Mouse (Mus musculus) right cerebral cortex, adult 18-20 months (tissue): ENCODE data around the gene Gm20431.
A peak's percentile ranks its signal among the peaks of the same experiment; 100 is the strongest.

Experiments
- DNase-seq: peaks from one replicate; pipeline ENCODE4 v3.0.0; 2022; ENCODE audit warnings: mixed read lengths

Gene Gm20431

DNA sequence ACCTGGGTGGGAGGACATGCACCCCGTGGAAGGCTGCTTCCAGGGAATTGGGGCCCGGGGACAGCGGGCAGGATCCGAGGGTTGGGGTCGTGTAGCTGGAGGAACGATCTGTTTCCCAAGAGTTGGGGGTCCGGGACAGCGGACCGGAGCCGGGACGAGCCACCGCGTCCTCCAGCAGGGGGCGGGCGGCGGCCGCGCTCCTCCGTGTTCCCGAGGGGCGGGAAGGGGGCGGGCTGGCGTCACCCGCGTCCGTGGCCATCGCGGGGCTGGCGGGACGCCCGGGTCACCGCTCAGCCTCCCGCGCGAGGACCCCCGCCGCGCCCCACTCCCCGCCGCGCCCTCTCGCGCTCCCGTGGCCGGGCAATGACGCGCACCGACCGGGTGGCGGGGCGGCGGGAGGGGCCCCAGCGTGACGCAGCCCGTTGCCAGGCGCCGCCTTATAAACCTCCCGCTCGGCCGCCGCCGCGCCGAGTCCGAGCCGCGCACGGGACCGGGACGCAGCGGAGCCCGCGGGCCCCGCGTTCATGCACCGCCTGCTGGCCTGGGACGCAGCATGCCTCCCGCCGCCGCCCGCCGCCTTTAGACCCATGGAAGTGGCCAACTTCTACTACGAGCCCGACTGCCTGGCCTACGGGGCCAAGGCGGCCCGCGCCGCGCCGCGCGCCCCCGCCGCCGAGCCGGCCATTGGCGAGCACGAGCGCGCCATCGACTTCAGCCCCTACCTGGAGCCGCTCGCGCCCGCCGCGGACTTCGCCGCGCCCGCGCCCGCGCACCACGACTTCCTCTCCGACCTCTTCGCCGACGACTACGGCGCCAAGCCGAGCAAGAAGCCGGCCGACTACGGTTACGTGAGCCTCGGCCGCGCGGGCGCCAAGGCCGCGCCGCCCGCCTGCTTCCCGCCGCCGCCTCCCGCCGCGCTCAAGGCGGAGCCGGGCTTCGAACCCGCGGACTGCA lies 27.5 kb upstream of the Gm20431 start, which contains the start of gene Cebpb:
TSS of gene Cebpb (plus strand) at position 418 of the 954 bp plus-strand sequence.
- peak; percentile 82 for DNase-seq

DNA sequence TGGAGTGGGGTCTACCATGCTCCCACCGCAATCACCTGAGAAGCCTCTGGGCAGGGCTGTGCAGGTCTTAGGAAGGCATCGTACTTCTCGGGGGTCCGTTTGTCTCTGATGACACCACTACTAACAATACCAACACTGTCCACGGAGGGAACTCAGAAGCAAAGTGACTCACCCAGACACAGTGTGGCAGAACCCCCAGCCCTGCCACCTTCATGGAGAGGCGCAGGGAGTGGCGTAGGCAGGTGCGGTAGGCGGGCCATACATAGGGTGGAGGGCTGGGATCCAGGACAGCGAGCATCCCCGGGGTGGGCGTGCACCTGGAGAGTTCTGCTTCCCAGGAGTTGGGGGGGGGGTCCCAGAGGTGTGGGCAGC lies 26.8 kb upstream of the Gm20431 start:
- DNase-seq: peak; percentile 47

DNA sequence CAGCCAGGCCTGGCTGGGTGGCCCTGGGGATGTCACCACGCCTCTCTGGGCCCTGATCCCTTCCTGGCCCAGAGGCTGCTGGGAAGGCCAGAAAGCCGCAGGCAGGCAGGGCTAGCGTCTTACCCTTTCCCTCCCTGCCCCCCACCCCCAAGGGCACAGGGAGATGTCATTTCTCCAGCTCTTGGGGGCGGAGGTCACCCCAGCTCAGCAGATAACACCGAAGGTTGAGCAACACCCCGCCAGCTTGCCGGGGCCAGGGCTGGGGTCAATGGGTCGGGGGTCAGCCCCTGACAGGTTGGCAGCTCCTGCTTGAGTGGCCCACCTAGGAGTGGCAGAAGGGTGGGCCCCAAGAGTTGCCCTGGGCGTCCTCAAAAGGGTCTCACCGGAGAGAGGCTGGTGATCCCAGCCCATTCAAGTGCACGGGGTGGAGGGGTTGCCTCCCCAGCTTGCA lies 26.4 kb upstream of the Gm20431 start:
- DNase-seq: no peak

DNA sequence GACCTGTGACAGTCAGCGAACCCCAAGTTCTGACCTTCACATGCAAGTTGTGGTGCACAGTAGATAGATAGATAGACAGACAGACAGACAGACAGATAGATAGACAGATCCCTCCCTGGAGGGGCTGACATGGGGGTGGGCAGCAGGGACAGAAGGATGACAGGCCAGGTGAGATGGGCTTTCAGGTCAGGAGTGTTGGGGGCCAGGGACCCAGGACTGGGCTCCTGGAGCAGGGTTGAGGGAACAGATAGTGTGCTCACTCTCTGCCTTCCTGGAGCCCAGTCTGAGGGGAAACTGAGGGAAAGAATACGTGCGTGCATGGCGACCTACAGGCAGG lies 25.9 kb upstream of the Gm20431 start:
- DNase-seq: no peak

DNA sequence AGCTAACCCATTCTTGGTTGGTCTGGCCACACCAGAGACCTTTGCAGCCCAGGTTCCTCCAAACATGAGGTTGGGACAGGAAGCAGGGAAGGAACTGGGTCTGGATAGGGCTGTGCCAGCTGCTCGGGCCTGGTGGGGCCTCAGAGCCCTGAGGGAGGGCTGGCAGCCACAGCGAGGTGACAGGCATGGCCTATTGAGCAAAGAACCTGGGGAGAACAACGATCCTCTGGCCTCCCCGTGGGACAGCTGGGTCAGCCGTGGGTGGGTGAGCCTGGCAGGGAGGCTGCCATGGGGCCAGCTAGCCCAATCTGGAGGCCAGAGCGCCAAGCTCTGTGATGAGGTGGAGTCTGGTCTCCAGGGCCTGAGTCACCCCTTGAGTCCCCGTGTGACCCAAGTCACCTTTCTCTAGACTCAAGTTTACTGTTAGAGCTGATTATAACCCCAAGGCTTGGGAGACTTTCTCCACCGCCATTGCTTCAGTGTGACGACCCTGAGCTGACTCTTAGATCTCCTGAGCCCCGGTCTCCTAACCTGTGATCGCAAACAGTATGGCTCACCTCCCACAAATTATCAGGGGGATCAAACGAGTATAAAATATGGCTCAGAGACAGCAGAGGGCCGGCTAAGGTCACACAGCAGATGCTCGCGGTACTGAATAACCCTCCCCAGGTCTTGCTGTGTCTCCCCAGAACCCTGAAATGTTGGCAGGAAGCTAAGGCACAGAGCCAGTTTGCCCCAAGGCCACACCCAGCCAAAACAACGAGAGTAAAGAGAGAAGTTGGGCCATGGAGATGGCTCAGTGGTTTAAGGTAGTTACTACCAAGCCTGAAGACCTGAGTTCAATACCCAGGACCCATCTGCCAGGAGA lies 25.3 kb upstream of the Gm20431 start:
- DNase-seq: no peak

DNA sequence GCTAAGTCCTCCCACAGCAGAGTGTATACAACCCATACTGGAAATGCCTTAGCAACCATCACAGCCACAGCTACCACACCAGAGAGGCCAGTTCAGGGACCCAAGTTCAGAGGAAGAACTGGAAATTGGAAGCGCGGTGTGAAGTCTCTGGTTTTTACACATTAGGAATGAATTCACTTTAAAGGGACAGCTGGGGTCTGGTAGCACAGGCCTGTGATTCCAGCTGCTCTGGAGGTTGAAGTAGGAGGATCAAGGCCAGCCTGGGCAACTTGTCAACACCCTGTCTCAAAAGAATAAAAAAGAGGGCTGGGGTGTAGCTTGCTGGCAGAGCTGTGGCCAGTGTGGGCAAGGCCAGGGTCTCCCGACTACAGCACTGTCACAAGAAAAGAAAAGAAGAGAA lies 24.6 kb upstream of the Gm20431 start:
- DNase-seq: no peak

DNA sequence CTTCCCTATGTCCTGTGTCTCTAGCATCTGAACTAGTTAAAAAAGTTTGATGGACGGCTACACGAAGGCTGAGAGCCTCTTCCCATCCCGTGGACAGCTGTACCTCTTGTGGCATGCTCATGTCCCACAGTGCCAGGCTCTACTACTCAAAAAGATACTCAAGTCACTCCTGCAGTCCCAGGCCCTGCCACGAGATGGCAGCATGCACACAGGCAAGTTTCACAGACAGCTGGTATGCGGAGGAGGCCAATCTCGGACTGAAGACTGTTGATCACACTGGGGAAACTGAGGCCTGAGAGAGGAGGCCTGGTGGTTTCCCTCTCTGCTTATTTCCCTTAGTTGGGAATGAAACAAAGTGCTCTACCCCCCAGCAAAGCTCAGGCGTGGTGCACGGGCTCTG lies 23.8 kb upstream of the Gm20431 start:
- DNase-seq: peak; percentile 92

DNA sequence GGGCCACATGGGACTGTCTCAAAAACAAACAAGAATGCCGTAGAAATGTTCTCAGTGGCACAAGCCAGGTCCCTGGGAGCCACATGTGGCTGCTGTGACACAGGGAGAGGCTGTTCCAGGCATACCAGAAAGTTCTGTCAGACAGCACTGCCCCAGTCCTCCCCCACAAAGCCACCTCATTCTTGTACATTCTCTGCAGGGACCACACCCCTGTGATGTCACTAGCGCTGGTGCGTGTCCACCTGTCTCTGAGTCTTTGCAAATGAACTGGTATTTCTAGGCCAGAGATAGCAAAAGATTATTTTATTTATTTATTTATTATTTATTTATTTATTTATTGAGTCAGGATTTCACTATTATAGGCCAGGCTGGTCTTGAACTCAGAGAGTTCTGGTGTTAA lies 22.4 kb upstream of the Gm20431 start:
- no peak for DNase-seq

DNA sequence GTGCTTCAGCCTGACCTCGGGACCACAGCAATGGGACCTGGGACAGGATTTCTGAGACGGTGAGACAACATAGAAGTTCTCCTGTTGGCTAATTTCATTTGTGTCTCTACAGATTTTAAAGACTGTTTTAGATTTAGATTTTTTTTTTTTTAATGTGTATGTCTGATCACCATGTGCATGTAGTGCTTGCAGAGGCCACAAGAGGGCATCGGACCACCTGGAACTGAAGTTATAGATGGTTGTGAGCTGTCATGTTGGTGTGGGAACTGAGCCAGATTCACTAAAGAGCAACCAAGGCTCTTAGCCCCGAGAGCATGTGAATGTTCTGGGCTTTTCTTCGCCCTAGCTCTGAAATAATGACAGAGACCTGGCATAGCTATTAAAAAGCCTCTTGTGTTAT lies 19.4 kb upstream of the Gm20431 start:
- no peak for DNase-seq

DNA sequence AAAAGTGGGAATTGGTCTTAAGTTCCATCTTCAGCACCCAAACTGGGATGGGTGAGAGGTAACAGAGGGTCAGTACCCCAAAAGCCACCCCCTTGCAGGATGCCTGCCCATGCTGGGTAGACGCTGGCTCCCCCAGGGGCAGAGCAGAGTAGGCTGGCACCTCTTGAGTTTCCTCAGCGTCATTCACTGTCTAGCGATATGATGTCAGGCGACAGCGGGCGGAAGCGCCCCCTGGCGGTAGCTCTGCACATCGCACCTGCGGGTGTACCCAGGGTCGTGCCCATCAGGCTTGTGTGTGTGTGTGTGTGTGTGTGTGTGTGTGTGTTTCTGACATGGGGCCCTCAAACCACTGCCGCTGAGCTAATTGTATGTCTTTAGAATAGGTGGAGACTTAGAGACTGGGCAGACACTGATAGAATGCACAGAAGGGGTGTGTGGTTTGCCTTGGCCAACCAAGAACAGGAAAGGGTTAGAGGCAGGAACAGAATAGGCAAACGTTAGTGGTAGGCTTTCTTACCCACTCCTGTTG lies 18.7 kb upstream of the Gm20431 start:
- peak; percentile 67 for DNase-seq

DNA sequence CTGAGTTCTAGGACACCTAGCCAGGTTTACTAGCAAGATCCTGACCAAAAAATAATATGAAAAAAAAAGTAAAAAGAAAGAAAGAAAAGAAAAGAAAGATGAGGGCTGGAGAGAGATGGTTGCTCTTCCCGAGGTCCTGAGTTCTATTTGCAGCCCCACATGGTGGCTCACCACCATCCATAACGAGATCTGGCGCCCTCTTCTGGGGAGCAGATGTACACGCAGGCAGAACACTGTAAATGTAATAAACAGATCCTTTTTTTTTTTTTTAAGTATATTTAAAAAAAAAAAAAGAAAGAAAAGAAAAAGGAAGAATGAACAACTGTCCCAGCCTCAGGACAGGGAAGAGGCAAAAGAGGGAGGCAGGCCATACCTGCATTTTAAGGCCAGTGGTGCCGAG lies 17.3 kb upstream of the Gm20431 start:
- no peak for DNase-seq

DNA sequence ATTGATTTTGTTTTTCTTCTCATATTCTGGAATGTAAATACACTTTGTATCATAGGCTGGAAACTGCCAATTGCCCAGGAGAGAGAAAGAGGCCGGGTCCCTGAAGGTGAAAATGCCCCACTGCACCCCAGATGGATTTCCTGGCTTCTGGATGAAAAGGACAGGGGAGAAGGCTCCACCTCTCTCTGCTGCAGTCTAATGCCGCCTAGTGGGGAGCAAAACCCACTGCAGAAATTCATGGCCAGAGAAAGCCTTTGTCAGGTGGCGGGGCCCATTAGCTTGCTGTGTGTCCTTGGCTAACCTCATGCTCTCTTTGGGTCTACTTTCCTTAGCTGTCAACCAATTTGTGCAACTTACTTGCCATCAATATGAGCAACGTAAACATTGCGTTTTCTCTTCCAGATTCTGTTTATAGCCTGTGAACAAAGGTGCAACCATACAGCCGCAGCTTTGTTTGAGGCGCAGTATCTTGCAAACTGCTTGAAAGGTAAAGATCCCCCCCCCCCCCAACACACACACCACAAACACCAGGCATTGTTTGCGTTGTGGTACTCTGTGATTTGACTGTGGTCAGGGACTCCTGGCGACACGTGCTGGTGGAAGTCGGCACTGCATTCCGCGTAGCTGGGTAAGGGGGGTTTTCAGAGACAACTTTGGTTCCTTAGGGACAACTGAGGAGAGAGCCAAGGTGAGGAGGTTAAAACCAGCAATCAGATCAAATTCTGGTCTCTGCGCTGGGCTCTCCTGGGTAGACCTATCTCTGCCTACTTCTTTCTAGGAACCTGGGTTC lies 14.0 kb upstream of the Gm20431 start:
- no peak for DNase-seq

DNA sequence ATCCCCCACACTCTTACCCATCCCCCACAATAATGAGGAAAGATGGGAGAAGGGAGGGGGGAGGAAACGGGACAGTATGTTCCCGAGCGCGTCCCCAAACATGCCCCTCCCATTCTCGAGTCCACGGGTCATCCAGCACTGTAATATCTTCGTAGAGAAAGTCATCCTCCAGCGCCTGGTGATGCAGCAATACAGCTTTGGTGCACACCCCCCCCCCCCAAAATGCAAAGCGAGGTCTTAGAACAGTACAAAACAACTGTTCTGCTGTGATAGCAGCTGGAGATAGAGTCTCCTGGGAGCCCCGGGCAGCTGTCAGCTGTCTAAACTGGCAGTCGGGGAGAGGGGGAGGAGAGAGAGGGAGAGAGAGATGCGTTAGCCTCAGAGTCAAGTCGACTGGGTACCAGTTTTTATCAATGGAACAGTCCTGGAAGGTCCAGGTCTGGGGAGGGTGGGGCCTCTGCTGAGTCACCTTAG lies 11.0 kb upstream of the Gm20431 start:
- DNase-seq: no peak

DNA sequence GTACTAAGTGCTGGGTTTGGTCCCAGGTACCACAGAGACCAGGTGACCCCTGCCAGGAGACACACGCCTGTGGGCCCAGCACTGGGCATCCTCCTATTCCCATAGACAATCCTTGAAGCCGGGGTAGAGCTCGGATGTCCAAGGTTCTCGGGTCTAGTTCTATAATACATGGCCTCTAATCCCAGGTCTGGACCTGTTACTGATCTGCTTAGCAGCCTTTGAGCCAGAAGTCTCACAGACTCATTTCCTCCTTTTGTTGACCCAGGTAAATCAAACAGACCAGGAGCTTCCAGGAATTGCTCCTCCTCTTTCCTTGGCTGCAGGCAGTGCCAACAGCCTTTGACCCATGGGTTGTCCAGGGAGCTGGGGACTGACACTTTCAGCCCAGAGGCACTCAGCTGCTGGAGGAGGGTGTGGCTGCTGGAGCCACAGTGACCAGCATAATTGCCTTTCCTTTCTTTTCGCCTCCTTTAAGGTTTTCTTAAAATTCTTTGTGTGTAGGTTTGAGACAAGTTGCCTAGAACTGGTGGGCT lies 9.9 kb upstream of the Gm20431 start:
- no peak for DNase-seq

DNA sequence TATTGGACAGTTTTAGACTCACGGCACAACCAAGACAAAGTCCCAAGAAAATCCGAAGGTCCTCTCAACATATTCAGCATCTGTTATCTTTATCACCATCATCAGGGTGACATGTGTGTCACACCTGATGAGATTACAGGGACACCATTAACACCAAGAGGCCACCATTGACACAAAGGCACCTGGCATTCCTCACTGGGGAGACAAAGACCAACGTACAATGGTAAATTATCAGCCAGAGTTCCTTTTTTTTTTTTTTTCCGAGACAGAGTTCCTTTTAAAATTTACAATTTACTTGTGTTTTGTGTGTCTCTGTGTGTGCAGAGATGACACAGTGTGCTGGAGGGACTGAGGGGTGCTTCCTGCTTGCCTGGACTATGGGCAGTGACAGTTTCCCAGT lies 8.1 kb upstream of the Gm20431 start:
- DNase-seq: no peak

DNA sequence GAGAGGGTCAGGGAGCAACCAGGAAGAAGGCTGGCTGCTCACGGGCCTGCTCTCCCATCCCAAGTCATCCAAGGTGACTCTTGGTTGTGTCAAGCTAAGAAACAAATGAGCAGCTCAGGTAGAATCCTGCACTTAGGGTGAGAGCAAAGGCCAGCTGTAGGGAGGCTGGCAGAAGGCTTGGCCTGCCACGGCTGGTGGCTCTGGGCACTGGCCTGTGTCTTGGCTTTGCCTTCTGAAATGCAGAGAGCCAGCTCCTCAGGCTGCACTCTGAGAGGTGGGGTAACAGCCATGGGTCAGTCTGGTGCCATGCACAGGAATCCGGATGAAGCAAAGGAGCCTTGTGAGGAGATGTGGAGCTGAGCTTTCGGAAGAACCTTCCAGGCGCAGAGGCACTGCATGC lies 7.1 kb upstream of the Gm20431 start:
- DNase-seq: no peak

DNA sequence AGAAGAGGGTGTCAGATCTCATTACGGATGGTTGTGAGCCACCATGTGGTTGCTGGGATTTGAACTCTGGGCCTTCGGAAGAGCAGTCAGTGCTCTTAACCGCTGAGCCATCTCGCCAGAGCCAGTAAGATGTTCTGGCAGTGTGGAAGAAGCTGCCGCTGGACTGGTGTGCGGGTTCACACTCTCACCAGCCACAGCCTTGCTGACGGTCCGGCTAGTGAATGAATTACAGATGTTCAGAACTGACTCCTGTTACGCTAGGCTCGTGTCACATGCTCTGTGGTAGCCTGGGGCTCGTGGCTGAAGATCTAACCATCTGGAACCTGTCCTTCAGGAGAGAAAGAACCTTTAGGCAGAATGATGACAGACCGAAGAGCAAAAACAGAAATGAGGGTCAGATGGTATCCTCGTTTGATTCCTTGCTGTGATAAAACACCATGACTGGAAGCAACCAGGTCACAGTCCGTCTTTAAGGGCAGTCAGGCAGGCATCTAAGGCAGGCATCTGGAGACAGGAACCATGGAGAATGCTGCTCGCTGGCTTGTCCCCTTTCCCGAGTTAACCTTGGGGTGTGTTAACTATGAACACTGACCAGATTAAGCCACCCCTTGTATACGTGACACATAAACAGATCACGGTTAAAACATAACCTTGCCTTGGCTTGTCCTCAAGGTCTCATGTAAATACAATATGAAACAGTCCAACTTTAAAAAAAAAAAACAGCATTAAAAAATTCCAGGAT lies 4.8 kb upstream of the Gm20431 start:
- DNase-seq: no peak

DNA sequence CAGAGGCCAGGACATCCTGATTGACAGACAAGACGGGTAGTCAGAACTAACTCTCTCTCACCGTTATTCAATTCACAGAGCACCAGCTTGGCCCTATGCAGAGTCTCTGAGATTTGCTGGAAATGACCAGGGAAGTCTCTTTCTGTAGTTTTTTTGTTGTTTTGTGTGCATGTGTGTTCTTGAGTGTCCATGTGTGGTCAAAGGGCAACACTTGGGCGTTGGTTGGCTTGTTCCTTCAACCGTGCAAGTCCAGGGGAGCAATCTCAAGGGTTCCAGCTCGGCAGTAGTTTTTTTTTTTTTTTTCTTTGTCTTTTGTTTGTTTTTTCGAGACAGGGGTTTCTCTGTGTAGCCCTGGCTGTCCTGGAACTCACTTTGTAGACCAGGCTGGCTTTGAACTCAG lies 1.4 kb upstream of the Gm20431 start:
- no peak for DNase-seq

DNA sequence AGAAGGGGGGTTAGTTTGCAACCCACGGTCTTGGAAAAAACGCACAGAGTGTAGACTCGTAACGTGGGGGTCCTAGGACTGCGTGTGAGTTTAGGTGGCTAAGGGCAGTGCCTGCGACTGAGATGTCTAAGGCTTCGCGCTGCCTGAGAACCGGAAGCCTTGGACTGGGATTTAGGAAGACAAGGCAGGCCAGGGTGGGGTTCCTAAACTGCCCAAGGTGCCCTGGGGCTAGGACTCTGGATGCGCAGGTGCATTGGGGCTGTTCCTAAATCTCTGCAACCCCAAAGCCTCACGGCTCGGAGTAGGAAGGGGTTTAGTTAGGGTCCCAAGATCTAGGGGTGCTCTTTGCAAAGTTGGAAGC lies 705 bp downstream of the Gm20431 start:
- no peak for DNase-seq

DNA sequence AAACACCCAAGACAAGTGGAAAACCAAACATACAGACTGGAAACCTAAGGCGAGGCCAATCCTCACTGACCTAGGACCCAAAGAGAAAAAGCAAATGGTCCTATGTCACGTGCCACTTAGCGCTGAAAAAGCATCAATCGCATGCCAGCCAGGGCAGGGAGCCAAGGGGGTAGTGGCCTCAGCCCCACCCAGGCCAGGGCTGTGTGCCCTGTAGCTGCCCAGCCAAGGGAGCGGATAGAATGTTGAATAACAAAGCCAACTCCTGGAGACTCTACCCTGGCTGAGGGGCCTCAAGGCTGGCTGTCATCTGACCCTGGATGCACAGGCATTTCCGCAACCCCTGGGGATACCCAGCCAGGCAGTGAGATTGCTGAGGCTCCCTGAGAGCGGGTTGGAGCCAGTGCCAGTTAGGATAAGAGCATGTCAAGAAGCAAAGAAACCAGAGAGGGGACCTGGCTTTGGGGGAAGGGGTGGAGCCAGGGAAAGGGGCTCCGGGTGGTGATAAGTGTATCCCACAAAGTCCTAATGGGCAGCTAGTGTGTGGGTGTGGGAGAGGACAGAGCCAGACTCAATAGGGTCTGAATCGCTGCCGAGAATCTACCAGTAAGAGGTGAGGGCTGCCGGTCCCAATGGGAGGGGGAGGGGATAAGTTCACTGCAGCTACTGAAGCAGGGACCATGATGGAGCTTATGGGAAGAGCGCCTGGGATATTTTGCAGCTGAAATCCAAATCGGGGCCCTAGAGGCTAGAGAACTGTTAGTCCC lies 1.3 kb downstream of the Gm20431 start:
- peak; percentile 60 for DNase-seq
